Mouse (Mus musculus) limb, embryonic 14.5 days (tissue): ENCODE measurements around the gene Kcnk16. TPM values are rescaled to one million over a fixed set of nuclear protein-coding genes. Genes with fewer than 3 reads are reported as not detected.

Experiments
- ATAC-seq: fragments of 200-750 bp; cut with Nextera tagmentation; 2 replicates; pipeline ENCODE4 v1.8.0; 2017; ENCODE audit warnings: low read depth, moderate number of reproducible peaks, moderate TSS enrichment; ENCODE audit not compliant: low FRiP score
- DNase-seq: peaks from one replicate; pipeline ENCODE4 v3.0.0-alpha.2; 2015; ENCODE audit warnings: low spot score
- H3K27ac ChIP-seq: fragments of 300-500 bp; sonication (generic); replicated peaks from 2 replicates; pipeline ENCODE4 v1.5.1; 2014; ENCODE audit warnings: low read depth, mild to moderate bottlenecking, low read length, moderate library complexity, mixed read lengths
- H3K27me3 ChIP-seq: fragments of 300-500 bp; sonication (generic); 2 replicates; pipeline ENCODE4 v1.6.1; 2014; ENCODE audit warnings: low read length, mixed read lengths; ENCODE audit not compliant: control insufficient read depth, insufficient read depth
- H3K36me3 ChIP-seq: fragments of 300-500 bp; sonication (generic); 2 replicates; pipeline ENCODE4 v1.6.1; 2014; ENCODE audit warnings: mild to moderate bottlenecking, low read length, moderate library complexity, mixed read lengths; ENCODE audit not compliant: control insufficient read depth, insufficient read depth
- H3K4me1 ChIP-seq: fragments of 300-500 bp; sonication (generic); 2 replicates; pipeline ENCODE4 v1.6.1; 2014; ENCODE audit warnings: antibody characterized with exemption, low read length, mixed read lengths; ENCODE audit not compliant: control insufficient read depth, insufficient read depth
- H3K4me2 ChIP-seq: fragments of 300-500 bp; sonication (generic); replicated peaks from 2 replicates; pipeline ENCODE4 v1.6.1; 2014; ENCODE audit warnings: low read depth, mild to moderate bottlenecking, low read length, moderate library complexity; ENCODE audit not compliant: severe bottlenecking
- H3K4me3 ChIP-seq: fragments of 300-500 bp; sonication (generic); replicated peaks from 2 replicates; pipeline ENCODE4 v1.5.1; 2014; ENCODE audit warnings: low read length
- H3K9ac ChIP-seq: fragments of 300-500 bp; sonication (generic); 2 replicates; pipeline ENCODE4 v1.6.1; 2014; ENCODE audit warnings: mild to moderate bottlenecking, low read depth, low read length, moderate library complexity; ENCODE audit not compliant: severe bottlenecking
- H3K9me3 ChIP-seq: fragments of 300-500 bp; sonication (generic); 2 replicates; pipeline ENCODE4 v1.6.1; 2016; ENCODE audit warnings: low read length; ENCODE audit not compliant: control insufficient read depth
- POLR2A ChIP-seq: fragments of 200-500 bp; IDR thresholded peaks from 2 replicates; pipeline ENCODE4 v1.8.0; 2012; ENCODE audit warnings: inconsistent platforms, mild to moderate bottlenecking, moderate library complexity, borderline replicate concordance; ENCODE audit not compliant: insufficient read depth, insufficient read length; ENCODE audit errors: extremely low read depth
- whole genome bisulfite sequencing: fragments of 180-500 bp; shearing (Covaris S2); extraction: QIAGEN DNeasy Blood & Tissue Kit; methylation state at CpG from one replicate; pipeline ENCODE4 v1.1.7; 2014; 5-methylcytosine and 5-hydroxymethylcytosine counted together
- polyA plus RNA-seq, 2 experiments: library from polyadenylated mRNA; depleted of rRNA in 1 of 2; stranded (reverse) in 1 of 2; unstranded in 1 of 2; fragments of >200 nt; fragmentation: Nextera tagmentation in 1 of 2; extraction: Ambion mirVana in 1 of 2; gene quantifications; 2 replicates each; pipeline versions ENCODE4 v1.2.1 to v1.2.3; 2012 to 2014

Gene Kcnk16
- polyA plus RNA-seq, 2 experiments, result not detected

- ATAC-seq (no peak), DNase-seq (no peak)
- H3K9me3 ChIP-seq, result no peaks in the 10 kb centered on the region
- H3K4me1 ChIP-seq, result no peaks in the 10 kb centered on the region
- no peak for TF ChIP-seq POLR2A
- 74% methylated on average over 14 of the region's 14 CpGs for WGBS
- no peak overlapping the region for H3K4me2 ChIP-seq
- no peaks in the 10 kb centered on the region for H3K27me3 ChIP-seq
- H3K27ac ChIP-seq, result no peak overlapping the region
- no peak overlapping the region for H3K9ac ChIP-seq
- no peaks in the 10 kb centered on the region for H3K36me3 ChIP-seq
- H3K4me3 ChIP-seq, result no peak overlapping the region
These were observed 18.5 kb downstream of the Kcnk16 start for GRCm38 (mm10) chr14:20250237-20251171.

DNA sequence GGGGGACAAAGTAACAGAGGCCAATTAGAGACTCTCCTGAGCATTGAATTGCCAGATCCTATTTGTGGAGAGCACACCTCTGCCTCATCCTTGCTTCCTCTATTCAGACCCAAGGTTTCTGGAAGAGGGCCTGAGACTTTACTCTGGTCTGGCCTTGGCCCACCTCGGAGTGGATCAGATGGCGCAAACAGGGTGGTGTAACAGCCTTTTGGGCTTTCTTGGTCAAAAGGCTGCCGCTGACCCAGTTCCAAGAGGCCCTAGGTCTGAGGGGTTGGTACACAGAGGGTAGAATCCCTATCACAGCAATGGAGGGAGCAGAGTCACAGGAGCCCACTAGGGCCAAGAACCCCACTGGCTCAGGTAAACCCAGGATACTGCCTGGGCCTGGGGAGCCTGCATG is 21.0 kb downstream of the Kcnk16 start:
- Histone ChIP-seq H3K9me3 (no peaks in the 10 kb centered on the region), H3K9ac (no peak overlapping the region), H3K27me3 (no peaks in the 10 kb centered on the region), H3K27ac (no peak overlapping the region), H3K4me3 (no peak overlapping the region), H3K4me2 (no peak overlapping the region), H3K36me3 (no peaks in the 10 kb centered on the region), H3K4me1 (no peaks in the 10 kb centered on the region)
- no peak for DNase-seq
- 98% methylated on average over 3 of the region's 3 CpGs for WGBS
- no peak for ATAC-seq
- no peak for TF ChIP-seq POLR2A

DNA sequence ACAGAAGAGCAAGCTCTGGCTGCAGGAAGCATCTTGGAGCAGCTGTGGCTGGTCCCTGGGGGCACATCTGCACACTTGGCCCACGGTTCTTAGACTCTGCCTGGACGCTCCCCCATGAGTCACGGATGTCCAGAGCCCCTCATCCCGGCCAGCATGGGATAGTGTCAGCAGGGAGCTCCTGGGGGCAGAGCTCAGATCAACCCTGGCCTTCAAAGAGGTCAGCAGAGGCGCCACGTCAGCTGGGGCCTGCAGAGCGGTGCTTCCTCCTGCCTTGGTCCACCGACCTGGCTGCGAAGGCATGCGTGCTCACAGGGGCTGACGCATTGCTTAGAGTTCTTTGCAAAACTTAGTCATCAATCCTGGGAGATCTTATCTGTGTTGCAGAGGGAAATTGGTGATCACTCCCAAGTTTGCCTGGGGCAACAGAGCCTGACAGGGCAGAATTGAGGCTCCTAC is 22.2 kb downstream of the Kcnk16 start:
- Histone ChIP-seq H3K4me1 (no peaks in the 10 kb centered on the region), H3K9me3 (no peaks in the 10 kb centered on the region), H3K27me3 (no peaks in the 10 kb centered on the region), H3K27ac (no peak overlapping the region), H3K36me3 (no peaks in the 10 kb centered on the region), H3K4me3 (no peak overlapping the region), H3K4me2 (no peak overlapping the region), H3K9ac (no peak overlapping the region)
- ATAC-seq, result no peak
- WGBS, result 57% methylated on average over 9 of the region's 11 CpGs
- no peak for TF ChIP-seq POLR2A
- no peak for DNase-seq

DNA sequence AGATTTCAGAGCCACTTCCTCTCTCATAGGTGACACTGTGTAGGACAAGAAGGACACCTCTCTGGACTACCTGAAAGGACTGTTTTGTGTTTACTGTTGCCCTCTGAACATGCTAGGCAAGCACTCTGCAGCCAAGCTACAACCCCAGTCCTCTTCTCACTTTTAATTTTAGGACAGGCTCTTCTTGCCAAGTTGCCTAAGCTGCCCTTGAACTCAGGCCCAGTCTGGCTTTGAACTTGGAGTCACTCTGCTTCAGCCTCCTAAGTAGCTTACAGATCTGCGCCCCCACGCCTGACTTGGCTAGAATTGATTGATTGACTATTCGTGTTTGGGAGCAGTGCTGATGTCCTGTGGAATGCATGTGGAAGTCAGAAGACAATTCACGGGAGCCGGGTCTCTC is 23.1 kb downstream of the Kcnk16 start:
- H3K36me3 ChIP-seq, result no peaks in the 10 kb centered on the region
- H3K4me3 ChIP-seq, result no peak overlapping the region
- no peak overlapping the region for H3K4me2 ChIP-seq
- H3K9ac ChIP-seq, result no peak overlapping the region
- DNase-seq (no peak), ATAC-seq (no peak)
- H3K9me3 ChIP-seq, result no peaks in the 10 kb centered on the region
- no peak for TF ChIP-seq POLR2A
- no peaks in the 10 kb centered on the region for H3K4me1 ChIP-seq
- 79% methylated on average over 5 of the region's 5 CpGs for WGBS
- H3K27ac ChIP-seq, result no peak overlapping the region
- H3K27me3 ChIP-seq, result no peaks in the 10 kb centered on the region

DNA sequence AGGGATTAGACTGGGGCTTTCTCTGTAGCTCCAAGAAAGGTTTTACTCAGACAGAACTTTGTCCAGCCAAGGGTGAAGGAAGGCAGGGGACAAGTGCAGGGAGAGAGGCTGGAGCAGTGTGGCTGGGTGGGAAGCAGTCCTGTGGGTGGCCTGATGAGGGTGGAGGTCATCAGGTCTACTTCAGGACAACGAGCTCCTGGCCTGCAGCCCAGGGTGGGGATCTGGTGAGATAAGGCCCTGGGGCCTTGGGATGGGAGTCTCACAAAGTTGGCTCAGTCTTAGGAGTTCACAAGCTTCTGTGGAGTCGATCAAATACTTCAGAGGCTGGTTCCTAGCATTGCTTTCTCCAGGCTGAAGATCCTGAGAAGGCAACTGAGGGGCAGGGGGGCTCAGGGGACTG is 23.7 kb downstream of the Kcnk16 start:
- no peak for DNase-seq
- whole genome bisulfite sequencing, result 58% methylated on average over 2 of the region's 2 CpGs
- no peak overlapping the region for H3K4me3 ChIP-seq

More for the DNA sequence above, 23.7 kb downstream of the Kcnk16 start:
- no peak for ATAC-seq
- H3K4me1 ChIP-seq, result no peaks in the 10 kb centered on the region
- H3K27ac ChIP-seq, result no peak overlapping the region
- no peaks in the 10 kb centered on the region for H3K36me3 ChIP-seq
- H3K9ac ChIP-seq, result no peak overlapping the region
- no peak for TF ChIP-seq POLR2A
- no peaks in the 10 kb centered on the region for H3K9me3 ChIP-seq
- no peak overlapping the region for H3K4me2 ChIP-seq
- H3K27me3 ChIP-seq, result no peaks in the 10 kb centered on the region
